9 mouse cellular contexts compared by ENCODE assay signal in genomic region chr6:83710361-83711066, GRCm38 (mm10). TPM values are rescaled to one million over a fixed set of nuclear protein-coding genes. Genes with fewer than 3 reads are reported as not detected.
A peak's percentile ranks its signal among the peaks of the same experiment; 100 is the strongest.
DNase-seq lines count a peak whose midpoint lies in the region; ATAC-seq and TF ChIP-seq lines count a peak whose summit lies in the region.
"Had no signal": no experiment of that assay in that cellular context is flagged by ENCODE, and none has a peak within 500 bp of the region (broad histone marks: within the 10 kb centered on the region; RNA-seq: fewer than 3 reads in every experiment).

No protein-coding gene starts in this region.

- peak overlapping the region; percentile 35 for H3K4me3 ChIP-seq in kidney, postnatal 0 days (replicated peaks; ENCODE audit: low read depth, low read length)
- peak overlapping the region; percentile 34 for H3K4me3 ChIP-seq in hindbrain, postnatal 0 days (ENCODE audit: low read length)
- peak overlapping the region; percentile 25; the same call in 1 of the 2 replicates for H3K4me3 ChIP-seq in midbrain, postnatal 0 days (ENCODE audit: low read depth, low read length)

- peak; percentile 13; the same call in 1 of the 2 replicates for ATAC-seq in kidney, postnatal 0 days (replicated peaks; ENCODE audit: low FRiP score, low read depth)
- ATAC-seq in hindbrain, postnatal 0 days = no peak
- no peak for ATAC-seq in midbrain, postnatal 0 days (ENCODE audit: low FRiP score)

- DNase-seq in kidney, postnatal 0 days (ENCODE audit: low spot score) = no peak
- DNase-seq in kidney, adult 18-20 months = no peak
- DNase-seq in ZHBTc4 (ENCODE audit: low read depth, low spot score) = peak; percentile 50
- no peak for DNase-seq in hindbrain, postnatal 0 days (ENCODE audit: low spot score)
- DNase-seq in midbrain, postnatal 0 days (ENCODE audit: low spot score) = no peak
- DNase-seq in cerebellum, adult 11 months = no peak
- DNase-seq in adrenal gland, postnatal 25 days = no peak
- DNase-seq in layer of hippocampus, postnatal 10 days (ENCODE audit: low spot score in 2 of 2) = no peak

- no peaks in the 10 kb centered on the region for H3K9me3 ChIP-seq in kidney, postnatal 0 days (replicated peaks; ENCODE audit: low read length)
- H3K9me3 ChIP-seq in hindbrain, postnatal 0 days (ENCODE audit: low read length) = no peaks in the 10 kb centered on the region
- no peaks in the 10 kb centered on the region for H3K9me3 ChIP-seq in midbrain, postnatal 0 days (ENCODE audit: low read length)

- H3K4me1 ChIP-seq in kidney, postnatal 0 days (replicated peaks; ENCODE audit: insufficient read depth, low read length) = peaks cover 8% of the 10 kb centered on the region; the same call in 1 of the 2 replicates
- 0 out of 2 replicates have a peak, but pooled peaks cover 5% of the 10 kb centered on the region for H3K4me1 ChIP-seq in hindbrain, postnatal 0 days (ENCODE audit: insufficient read depth, low read length)
- H3K4me1 ChIP-seq in midbrain, postnatal 0 days (ENCODE audit: insufficient read depth, low read length) = peaks cover 4% of the 10 kb centered on the region; the same call in 1 of the 2 replicates

- no peak overlapping the region for H3K27ac ChIP-seq in kidney, postnatal 0 days
- no peak overlapping the region for H3K27ac ChIP-seq in hindbrain, postnatal 0 days
- H3K27ac ChIP-seq in midbrain, postnatal 0 days (ENCODE audit: low read depth, low read length) = no peak overlapping the region

- H3K27me3 ChIP-seq in kidney, postnatal 0 days (ENCODE audit: insufficient read depth, low read length) = peaks cover 97% of the 10 kb centered on the region
- peaks cover 96% of the 10 kb centered on the region for H3K27me3 ChIP-seq in hindbrain, postnatal 0 days (ENCODE audit: insufficient read depth, low read length)
- H3K27me3 ChIP-seq in midbrain, postnatal 0 days (ENCODE audit: insufficient read depth, low read length) = peaks cover 95% of the 10 kb centered on the region

- H3K4me2 ChIP-seq in kidney, postnatal 0 days (ENCODE audit: low read length) = peak overlapping the region; percentile 62
- peak overlapping the region; percentile 51 for H3K4me2 ChIP-seq in hindbrain, postnatal 0 days (ENCODE audit: low read depth, low read length)
- peak overlapping the region; percentile 45 for H3K4me2 ChIP-seq in midbrain, postnatal 0 days (ENCODE audit: low read depth, low read length, poor library complexity, severe bottlenecking)

- no peak for TF ChIP-seq CTCF in kidney, postnatal 0 days (IDR thresholded peaks at IDR 0.05; ENCODE audit: low read depth)
- TF ChIP-seq CTCF in hindbrain, postnatal 0 days (IDR thresholded peaks at IDR 0.05; ENCODE audit: low read depth) = no peak
- TF ChIP-seq CTCF in midbrain, postnatal 0 days (IDR thresholded peaks at IDR 0.05) = no peak

- no peaks in the 10 kb centered on the region for H3K36me3 ChIP-seq in kidney, postnatal 0 days (ENCODE audit: insufficient read depth, low read length)
- H3K36me3 ChIP-seq in hindbrain, postnatal 0 days (ENCODE audit: insufficient read depth, low read length) = no peaks in the 10 kb centered on the region
- H3K36me3 ChIP-seq in midbrain, postnatal 0 days (ENCODE audit: insufficient read depth, low read length) = no peaks in the 10 kb centered on the region

- H3K9ac ChIP-seq in kidney, postnatal 0 days (ENCODE audit: low read depth, low read length) = no peak overlapping the region
- H3K9ac ChIP-seq in hindbrain, postnatal 0 days (replicated peaks; ENCODE audit: low read length) = no peak overlapping the region
- H3K9ac ChIP-seq in midbrain, postnatal 0 days (replicated peaks; ENCODE audit: low read length, poor library complexity, severe bottlenecking) = no peak overlapping the region

- under 1% methylated on average over 31 of the region's 32 CpGs for WGBS in kidney, postnatal 0 days
- WGBS in hindbrain, postnatal 0 days = under 1% methylated on average over 32 of the region's 32 CpGs
- WGBS in midbrain, postnatal 0 days = 1% methylated on average over 29 of the region's 32 CpGs

RNA-seq across cellular contexts. Expression of gene Vax2, which starts 0.6 kb away (rescaled TPM):
- polyA plus RNA-seq in kidney, postnatal 0 days (2015; fragmentation: Nextera tagmentation; extraction: Ambion mirVana) = not detected in 2 replicates
- total RNA-seq in hindbrain, postnatal 0 days (2014; rRNA removed) = not detected in 2 replicates
- polyA plus RNA-seq in hindbrain, postnatal 0 days (2015; fragmentation: Nextera tagmentation; extraction: Ambion mirVana) = not detected in 2 replicates
- total RNA-seq in midbrain, postnatal 0 days (2014; rRNA removed) = not detected in 2 replicates
- not detected in 2 replicates for polyA plus RNA-seq in midbrain, postnatal 0 days (2015; fragmentation: Nextera tagmentation; extraction: Ambion mirVana)
- not detected in 2 replicates for total RNA-seq in adrenal gland, postnatal 25 days (2021)
- not detected for total RNA-seq in layer of hippocampus, postnatal 10 days (2021)
- polyA plus RNA-seq: large intestine, adult 2 months had no signal

RNA-seq across cellular contexts. Expression of gene Atp6v1b1, which starts 32.3 kb away (rescaled TPM):
- 14.2 and 17.0 TPM in 2 replicates for polyA plus RNA-seq in kidney, postnatal 0 days (2015; fragmentation: Nextera tagmentation; extraction: Ambion mirVana)
- not detected in 2 replicates for total RNA-seq in hindbrain, postnatal 0 days (2014; rRNA removed)
- polyA plus RNA-seq in hindbrain, postnatal 0 days (2015; fragmentation: Nextera tagmentation; extraction: Ambion mirVana) = not detected in 2 replicates
- total RNA-seq in midbrain, postnatal 0 days (2014; rRNA removed) = 0.77 TPM in 1 of 2 replicates, not detected in the other
- 0.07 TPM in 1 of 2 replicates, not detected in the other for polyA plus RNA-seq in midbrain, postnatal 0 days (2015; fragmentation: Nextera tagmentation; extraction: Ambion mirVana)
- total RNA-seq in adrenal gland, postnatal 25 days (2021) = not detected in 2 replicates
- total RNA-seq in layer of hippocampus, postnatal 10 days (2021) = under 1 TPM; 0.21 to 0.56 TPM
- polyA plus RNA-seq: large intestine, adult 2 months had no signal

RNA-seq across cellular contexts. Expression of gene Cd207, which starts 32.9 kb away (rescaled TPM):
- polyA plus RNA-seq in kidney, postnatal 0 days (2015; fragmentation: Nextera tagmentation; extraction: Ambion mirVana) = not detected in 2 replicates
- total RNA-seq in hindbrain, postnatal 0 days (2014; rRNA removed) = not detected in 2 replicates
- not detected in 2 replicates for polyA plus RNA-seq in hindbrain, postnatal 0 days (2015; fragmentation: Nextera tagmentation; extraction: Ambion mirVana)
- total RNA-seq in midbrain, postnatal 0 days (2014; rRNA removed) = 0.16 TPM in 1 of 2 replicates, not detected in the other
- polyA plus RNA-seq in midbrain, postnatal 0 days (2015; fragmentation: Nextera tagmentation; extraction: Ambion mirVana) = not detected in 2 replicates
- total RNA-seq in adrenal gland, postnatal 25 days (2021) = not detected in 2 replicates
- total RNA-seq in layer of hippocampus, postnatal 10 days (2021) = not detected
- polyA plus RNA-seq: large intestine, adult 2 months had no signal

RNA-seq across cellular contexts. Expression of gene Ankrd53, which starts 51.9 kb away (rescaled TPM):
- 0.17 and 0.33 TPM in 2 replicates for polyA plus RNA-seq in kidney, postnatal 0 days (2015; fragmentation: Nextera tagmentation; extraction: Ambion mirVana)
- not detected in 2 replicates for total RNA-seq in hindbrain, postnatal 0 days (2014; rRNA removed)
- polyA plus RNA-seq in hindbrain, postnatal 0 days (2015; fragmentation: Nextera tagmentation; extraction: Ambion mirVana) = 0.10 TPM in 1 of 2 replicates, not detected in the other
- not detected in 2 replicates for total RNA-seq in midbrain, postnatal 0 days (2014; rRNA removed)
- 0.10 and 0.12 TPM in 2 replicates for polyA plus RNA-seq in midbrain, postnatal 0 days (2015; fragmentation: Nextera tagmentation; extraction: Ambion mirVana)
- total RNA-seq in adrenal gland, postnatal 25 days (2021) = 0.30 TPM in 1 of 2 replicates, not detected in the other
- not detected for total RNA-seq in layer of hippocampus, postnatal 10 days (2021)
- polyA plus RNA-seq: large intestine, adult 2 months had no signal

RNA-seq across cellular contexts. Expression of gene Clec4f, which starts 54.5 kb away (rescaled TPM):
- polyA plus RNA-seq in kidney, postnatal 0 days (2015; fragmentation: Nextera tagmentation; extraction: Ambion mirVana) = not detected in 2 replicates
- total RNA-seq in hindbrain, postnatal 0 days (2014; rRNA removed) = 0.05 and 0.11 TPM in 2 replicates
- polyA plus RNA-seq in hindbrain, postnatal 0 days (2015; fragmentation: Nextera tagmentation; extraction: Ambion mirVana) = 0.09 TPM in 1 of 2 replicates, not detected in the other
- total RNA-seq in midbrain, postnatal 0 days (2014; rRNA removed) = not detected in 2 replicates
- 0.12 and 0.19 TPM in 2 replicates for polyA plus RNA-seq in midbrain, postnatal 0 days (2015; fragmentation: Nextera tagmentation; extraction: Ambion mirVana)
- not detected in 2 replicates for total RNA-seq in adrenal gland, postnatal 25 days (2021)
- not detected for total RNA-seq in layer of hippocampus, postnatal 10 days (2021)
- polyA plus RNA-seq: large intestine, adult 2 months had no signal
